Mouse (Mus musculus): Measurements from ENCODE around the gene Vdr. TPM values are rescaled to one million over a fixed set of nuclear protein-coding genes. Genes with fewer than 3 reads are reported as not detected.

Gene Vdr
- polyA plus RNA-seq, 1 experiment from 2014 or later: 1.2 TPM

DNA sequence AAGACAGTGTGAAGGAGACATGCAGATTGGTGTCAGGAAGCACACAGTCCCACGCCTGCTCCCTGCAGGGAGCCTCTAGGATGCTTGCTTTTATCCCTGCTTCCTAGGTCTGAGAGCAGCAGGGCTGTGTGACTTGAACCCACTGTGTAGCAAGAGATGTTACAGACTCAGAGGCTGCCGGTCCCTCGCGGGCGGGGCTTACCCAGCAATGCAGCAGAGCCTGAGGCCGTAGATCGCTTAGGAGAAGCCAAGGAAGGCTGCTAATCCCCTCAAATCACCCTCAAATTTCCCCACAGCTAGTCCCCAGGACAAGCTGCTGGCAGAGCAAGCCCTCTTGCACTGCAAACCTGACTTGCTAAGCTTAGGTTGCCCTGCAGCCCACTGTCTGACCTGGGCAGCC is 38.3 kb upstream of the Vdr start:
- H3K9me3 ChIP-seq (ENCODE audit: control insufficient read depth, low read length): no peaks in the 10 kb centered on the region
- H3K4me1 ChIP-seq (replicated peaks; ENCODE audit: control insufficient read depth, insufficient read depth, low read length): no peaks in the 10 kb centered on the region
- WGBS: 54% methylated on average over 7 of the region's 7 CpGs
- no peak overlapping the region for H3K27ac ChIP-seq (ENCODE audit: low read depth, low read length)
- H3K4me2 ChIP-seq: no peak overlapping the region
- no peak overlapping the region for H3K9ac ChIP-seq (ENCODE audit: low read depth, low read length)
- no peak for DNase-seq (ENCODE audit: low spot score)
- ATAC-seq (replicated peaks; ENCODE audit: low FRiP score): no peak
- H3K36me3 ChIP-seq (ENCODE audit: control insufficient read depth, insufficient read depth, low read length): no peaks in the 10 kb centered on the region
- H3K4me3 ChIP-seq (ENCODE audit: low read depth, low read length): no peak overlapping the region
- H3K27me3 ChIP-seq (replicated peaks; ENCODE audit: control insufficient read depth, insufficient read depth, low read length): no peaks in the 10 kb centered on the region

- H3K4me1 ChIP-seq (replicated peaks; ENCODE audit: control insufficient read depth, insufficient read depth, low read length): no peaks in the 10 kb centered on the region
- H3K4me2 ChIP-seq: no peak overlapping the region
- no peak overlapping the region for H3K9ac ChIP-seq (ENCODE audit: low read depth, low read length)
- H3K27ac ChIP-seq (ENCODE audit: low read depth, low read length): no peak overlapping the region
- H3K9me3 ChIP-seq (ENCODE audit: control insufficient read depth, low read length): no peaks in the 10 kb centered on the region
- no peaks in the 10 kb centered on the region for H3K36me3 ChIP-seq (ENCODE audit: control insufficient read depth, insufficient read depth, low read length)
- H3K4me3 ChIP-seq (ENCODE audit: low read depth, low read length): no peak overlapping the region
- H3K27me3 ChIP-seq (replicated peaks; ENCODE audit: control insufficient read depth, insufficient read depth, low read length): no peaks in the 10 kb centered on the region
- DNase-seq (ENCODE audit: low spot score) (no peak), ATAC-seq (replicated peaks; ENCODE audit: low FRiP score) (no peak)
- 71% methylated on average over 11 of the region's 11 CpGs for WGBS
Measured at GRCm38 (mm10) chr15:97945656-97946315, 35.4 kb upstream of the Vdr start.

GRCm38 (mm10) chr15:97944919-97945574 is 34.6 kb upstream of the Vdr start:
- no peak for ATAC-seq (replicated peaks; ENCODE audit: low FRiP score)
- no peak overlapping the region for H3K4me2 ChIP-seq
- no peak overlapping the region for H3K4me3 ChIP-seq (ENCODE audit: low read depth, low read length)
- H3K36me3 ChIP-seq (ENCODE audit: control insufficient read depth, insufficient read depth, low read length): no peaks in the 10 kb centered on the region
- no peak for DNase-seq (ENCODE audit: low spot score)
- WGBS: 70% methylated on average over 11 of the region's 11 CpGs
- H3K27ac ChIP-seq (ENCODE audit: low read depth, low read length): no peak overlapping the region
- no peaks in the 10 kb centered on the region for H3K4me1 ChIP-seq (replicated peaks; ENCODE audit: control insufficient read depth, insufficient read depth, low read length)
- H3K27me3 ChIP-seq (replicated peaks; ENCODE audit: control insufficient read depth, insufficient read depth, low read length): no peaks in the 10 kb centered on the region
- no peak overlapping the region for H3K9ac ChIP-seq (ENCODE audit: low read depth, low read length)
- H3K9me3 ChIP-seq (ENCODE audit: control insufficient read depth, low read length): no peaks in the 10 kb centered on the region

DNA sequence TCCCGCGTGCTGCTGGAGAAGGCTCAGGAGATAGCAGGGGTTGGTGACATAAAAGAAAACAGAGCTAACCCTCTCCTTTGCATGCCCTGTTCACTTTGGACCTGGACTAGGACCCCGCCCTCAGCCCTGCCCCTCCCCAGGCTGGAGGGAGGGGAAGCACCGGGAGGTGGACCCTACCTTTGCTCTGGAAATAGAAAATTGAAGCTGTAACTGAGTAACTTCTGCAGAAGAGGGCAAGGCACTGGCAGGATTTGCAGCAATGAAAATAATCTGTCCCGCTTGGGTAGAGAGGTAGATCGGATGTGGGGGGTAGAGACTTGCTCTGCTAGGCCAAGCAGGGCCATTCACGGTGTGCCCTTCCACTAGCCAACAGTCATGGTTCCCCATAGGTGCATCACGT is 32.9 kb upstream of the Vdr start:
- ATAC-seq (replicated peaks; ENCODE audit: low FRiP score): no peak
- H3K4me1 ChIP-seq (replicated peaks; ENCODE audit: control insufficient read depth, insufficient read depth, low read length): no peaks in the 10 kb centered on the region
- 83% methylated on average over 8 of the region's 8 CpGs for WGBS
- no peak overlapping the region for H3K27ac ChIP-seq (ENCODE audit: low read depth, low read length)
- no peaks in the 10 kb centered on the region for H3K27me3 ChIP-seq (replicated peaks; ENCODE audit: control insufficient read depth, insufficient read depth, low read length)
- H3K36me3 ChIP-seq (ENCODE audit: control insufficient read depth, insufficient read depth, low read length): no peaks in the 10 kb centered on the region
- no peaks in the 10 kb centered on the region for H3K9me3 ChIP-seq (ENCODE audit: control insufficient read depth, low read length)
- no peak overlapping the region for H3K4me2 ChIP-seq
- H3K4me3 ChIP-seq (ENCODE audit: low read depth, low read length): no peak overlapping the region
- no peak for DNase-seq (ENCODE audit: low spot score)
- H3K9ac ChIP-seq (ENCODE audit: low read depth, low read length): no peak overlapping the region

GRCm38 (mm10) chr15:97942538-97942937 is 32.1 kb upstream of the Vdr start:
- Histone ChIP-seq H3K4me3 (ENCODE audit: low read depth, low read length) (no peak overlapping the region), H3K27me3 (replicated peaks; ENCODE audit: control insufficient read depth, insufficient read depth, low read length) (no peaks in the 10 kb centered on the region), H3K9ac (ENCODE audit: low read depth, low read length) (no peak overlapping the region), H3K4me2 (no peak overlapping the region), H3K27ac (ENCODE audit: low read depth, low read length) (no peak overlapping the region), H3K36me3 (ENCODE audit: control insufficient read depth, insufficient read depth, low read length) (no peaks in the 10 kb centered on the region), H3K9me3 (ENCODE audit: control insufficient read depth, low read length) (no peaks in the 10 kb centered on the region), H3K4me1 (replicated peaks; ENCODE audit: control insufficient read depth, insufficient read depth, low read length) (no peaks in the 10 kb centered on the region)
- WGBS: 86% methylated on average over 8 of the region's 8 CpGs
- no peak for DNase-seq (ENCODE audit: low spot score)
- ATAC-seq (replicated peaks; ENCODE audit: low FRiP score): no peak

GRCm38 (mm10) chr15:97941306-97941705 is 30.9 kb upstream of the Vdr start:
- no peak for DNase-seq (ENCODE audit: low spot score)
- H3K9me3 ChIP-seq (ENCODE audit: control insufficient read depth, low read length): no peaks in the 10 kb centered on the region
- H3K9ac ChIP-seq (ENCODE audit: low read depth, low read length): no peak overlapping the region
- H3K36me3 ChIP-seq (ENCODE audit: control insufficient read depth, insufficient read depth, low read length): no peaks in the 10 kb centered on the region
- H3K4me3 ChIP-seq (ENCODE audit: low read depth, low read length): no peak overlapping the region
- no peak for ATAC-seq (replicated peaks; ENCODE audit: low FRiP score)
- no peak overlapping the region for H3K4me2 ChIP-seq
- H3K27ac ChIP-seq (ENCODE audit: low read depth, low read length): no peak overlapping the region
- WGBS: 82% methylated on average over 2 of the region's 2 CpGs
- no peaks in the 10 kb centered on the region for H3K4me1 ChIP-seq (replicated peaks; ENCODE audit: control insufficient read depth, insufficient read depth, low read length)
- no peaks in the 10 kb centered on the region for H3K27me3 ChIP-seq (replicated peaks; ENCODE audit: control insufficient read depth, insufficient read depth, low read length)

DNA sequence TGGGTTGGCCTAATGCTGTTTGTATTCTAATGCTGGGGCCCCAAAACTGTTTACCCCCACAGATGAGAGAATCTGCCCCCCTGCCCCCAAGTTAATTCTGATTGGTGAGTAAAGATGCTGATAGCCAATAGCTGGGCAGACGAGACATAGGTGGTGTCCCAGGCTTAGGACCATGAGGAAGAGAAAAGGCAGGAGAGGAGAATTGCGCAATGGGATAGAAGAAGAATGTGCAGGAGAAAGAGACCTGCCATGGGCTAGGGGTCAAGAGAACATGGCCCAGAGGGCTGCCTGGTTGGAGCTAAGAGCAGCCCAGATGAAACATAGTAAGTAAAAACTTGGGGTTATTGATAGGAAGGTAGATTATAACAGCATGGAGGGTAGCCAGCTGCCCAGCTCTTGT is 29.7 kb upstream of the Vdr start:
- no peak for ATAC-seq (replicated peaks; ENCODE audit: low FRiP score)
- Histone ChIP-seq H3K27ac (ENCODE audit: low read depth, low read length) (no peak overlapping the region), H3K9me3 (ENCODE audit: control insufficient read depth, low read length) (no peaks in the 10 kb centered on the region), H3K27me3 (replicated peaks; ENCODE audit: control insufficient read depth, insufficient read depth, low read length) (no peaks in the 10 kb centered on the region), H3K9ac (ENCODE audit: low read depth, low read length) (no peak overlapping the region), H3K36me3 (ENCODE audit: control insufficient read depth, insufficient read depth, low read length) (no peaks in the 10 kb centered on the region), H3K4me1 (replicated peaks; ENCODE audit: control insufficient read depth, insufficient read depth, low read length) (no peaks in the 10 kb centered on the region), H3K4me2 (no peak overlapping the region), H3K4me3 (ENCODE audit: low read depth, low read length) (no peak overlapping the region)
- DNase-seq (ENCODE audit: low spot score): no peak
- 74% methylated on average over 2 of the region's 2 CpGs for WGBS

GRCm38 (mm10) chr15:97938580-97938979 is 28.1 kb upstream of the Vdr start:
- Histone ChIP-seq H3K4me1 (replicated peaks; ENCODE audit: control insufficient read depth, insufficient read depth, low read length) (no peaks in the 10 kb centered on the region), H3K4me2 (no peak overlapping the region), H3K9ac (ENCODE audit: low read depth, low read length) (no peak overlapping the region), H3K27me3 (replicated peaks; ENCODE audit: control insufficient read depth, insufficient read depth, low read length) (no peaks in the 10 kb centered on the region), H3K27ac (ENCODE audit: low read depth, low read length) (no peak overlapping the region), H3K9me3 (ENCODE audit: control insufficient read depth, low read length) (no peaks in the 10 kb centered on the region), H3K36me3 (ENCODE audit: control insufficient read depth, insufficient read depth, low read length) (no peaks in the 10 kb centered on the region), H3K4me3 (ENCODE audit: low read depth, low read length) (no peak overlapping the region)
- ATAC-seq (replicated peaks; ENCODE audit: low FRiP score) (no peak), DNase-seq (ENCODE audit: low spot score) (no peak)
- WGBS: 73% methylated on average over 6 of the region's 6 CpGs

DNA sequence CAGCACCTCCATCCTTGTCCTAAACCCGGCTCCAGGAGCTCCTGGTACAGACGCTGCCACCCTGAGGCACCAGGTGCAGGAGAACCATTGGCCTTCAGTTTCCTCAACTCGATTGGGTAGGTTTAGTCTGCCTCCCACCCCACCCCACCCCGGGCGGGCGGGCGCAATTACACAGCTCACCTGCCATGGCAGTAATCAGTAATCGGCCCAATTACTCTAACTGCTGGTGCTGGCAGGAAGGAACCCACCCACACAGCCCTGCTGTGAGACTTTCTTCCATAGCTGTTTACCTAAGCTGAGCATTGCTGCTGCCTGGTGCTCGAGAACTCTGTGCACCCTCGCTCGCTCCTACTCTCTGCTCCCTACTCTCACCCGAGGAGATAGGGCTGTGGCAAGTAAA is 22.0 kb upstream of the Vdr start:
- H3K4me1 ChIP-seq (replicated peaks; ENCODE audit: control insufficient read depth, insufficient read depth, low read length): no peaks in the 10 kb centered on the region
- H3K4me3 ChIP-seq (ENCODE audit: low read depth, low read length): no peak overlapping the region
- ATAC-seq (replicated peaks; ENCODE audit: low FRiP score): no peak
- 81% methylated on average over 12 of the region's 12 CpGs for WGBS
- DNase-seq (ENCODE audit: low spot score): no peak
- H3K27ac ChIP-seq (ENCODE audit: low read depth, low read length): no peak overlapping the region
- no peak overlapping the region for H3K4me2 ChIP-seq
- H3K9ac ChIP-seq (ENCODE audit: low read depth, low read length): no peak overlapping the region
- H3K36me3 ChIP-seq (ENCODE audit: control insufficient read depth, insufficient read depth, low read length): no peaks in the 10 kb centered on the region
- H3K9me3 ChIP-seq (ENCODE audit: control insufficient read depth, low read length): no peaks in the 10 kb centered on the region
- no peaks in the 10 kb centered on the region for H3K27me3 ChIP-seq (replicated peaks; ENCODE audit: control insufficient read depth, insufficient read depth, low read length)

Measured in liver, embryonic 11.5 days (tissue).